Mouse (Mus musculus): ENCODE data around the gene Anxa7. TPM values are rescaled to one million over a fixed set of nuclear protein-coding genes. Genes with fewer than 3 reads are reported as not detected.

The Anxa7 gene
- polyA plus RNA-seq, 1 experiment from 2014 or later: 16.1 TPM

GRCm38 (mm10) chr14:20451765-20452331, 28.1 kb downstream of the Anxa7 start, which contains the start of gene Cfap70:
Gene Cfap70 (minus strand): TSS chr14:20452226.
- peak within 1 kb of the TSS; percentile 49 for H3K9ac ChIP-seq (ENCODE audit: low read depth, low read length)
- peak within 1 kb of the TSS; percentile 43 for H3K4me3 ChIP-seq (ENCODE audit: low read depth, low read length)
- H3K36me3 ChIP-seq (ENCODE audit: control insufficient read depth, insufficient read depth, low read length): no peaks in the 10 kb centered on the region; the same call in 1 of the 2 replicates
- WGBS: 2% methylated on average over 15 of the region's 15 CpGs
- H3K27me3 ChIP-seq (ENCODE audit: control insufficient read depth, insufficient read depth, low read depth, low read length): no peaks in the 10 kb centered on the region
- H3K9me3 ChIP-seq (replicated peaks; ENCODE audit: control insufficient read depth, low read length, poor library complexity, severe bottlenecking): no peaks in the 10 kb centered on the region
- peak within 1 kb of the TSS; percentile 66 for H3K27ac ChIP-seq (ENCODE audit: low read length)
- ATAC-seq: peak; percentile 87
- H3K4me2 ChIP-seq (ENCODE audit: low read length): peak within 1 kb of the TSS; percentile 76
- H3K4me1 ChIP-seq (ENCODE audit: control insufficient read depth, insufficient read depth, low read length): peaks cover 3% of the 10 kb centered on the region; the same call in 1 of the 2 replicates

GRCm38 (mm10) chr14:20451302-20451701, 28.6 kb downstream of the Anxa7 start:
- no peaks in the 10 kb centered on the region for H3K9me3 ChIP-seq (replicated peaks; ENCODE audit: control insufficient read depth, low read length, poor library complexity, severe bottlenecking)
- peaks cover 3% of the 10 kb centered on the region; the same call in 1 of the 2 replicates for H3K4me1 ChIP-seq (ENCODE audit: control insufficient read depth, insufficient read depth, low read length)
- 11% methylated on average over 2 of the region's 2 CpGs for WGBS
- ATAC-seq: 0 out of 2 replicates have a peak, but pooled peaks have one; percentile 50
- peak overlapping the region; percentile 76 for H3K4me2 ChIP-seq (ENCODE audit: low read length)
- peak overlapping the region; percentile 49 for H3K9ac ChIP-seq (ENCODE audit: low read depth, low read length)
- no peaks in the 10 kb centered on the region; the same call in 1 of the 2 replicates for H3K36me3 ChIP-seq (ENCODE audit: control insufficient read depth, insufficient read depth, low read length)
- H3K4me3 ChIP-seq (ENCODE audit: low read depth, low read length): peak overlapping the region; percentile 43
- no peaks in the 10 kb centered on the region for H3K27me3 ChIP-seq (ENCODE audit: control insufficient read depth, insufficient read depth, low read depth, low read length)
- peak overlapping the region; percentile 66; the same call in 1 of the 2 replicates for H3K27ac ChIP-seq (ENCODE audit: low read length)

GRCm38 (mm10) chr14:20447209-20447608, 32.7 kb downstream of the Anxa7 start:
- H3K27ac ChIP-seq (ENCODE audit: low read length): no peak overlapping the region
- no peaks in the 10 kb centered on the region for H3K9me3 ChIP-seq (replicated peaks; ENCODE audit: control insufficient read depth, low read length, poor library complexity, severe bottlenecking)
- no peak overlapping the region for H3K4me3 ChIP-seq (ENCODE audit: low read depth, low read length)
- 55% methylated on average over 12 of the region's 12 CpGs for WGBS
- no peak for ATAC-seq
- no peak overlapping the region for H3K9ac ChIP-seq (ENCODE audit: low read depth, low read length)
- H3K27me3 ChIP-seq (ENCODE audit: control insufficient read depth, insufficient read depth, low read depth, low read length): no peaks in the 10 kb centered on the region
- H3K4me2 ChIP-seq (ENCODE audit: low read length): no peak overlapping the region
- H3K36me3 ChIP-seq (ENCODE audit: control insufficient read depth, insufficient read depth, low read length): no peaks in the 10 kb centered on the region
- H3K4me1 ChIP-seq (ENCODE audit: control insufficient read depth, insufficient read depth, low read length): peaks cover 3% of the 10 kb centered on the region; the same call in 1 of the 2 replicates

- 39% methylated on average over 17 of the region's 17 CpGs for WGBS
- ATAC-seq: no peak
- Histone ChIP-seq H3K36me3 (ENCODE audit: control insufficient read depth, insufficient read depth, low read length) (no peaks in the 10 kb centered on the region), H3K9ac (ENCODE audit: low read depth, low read length) (no peak overlapping the region), H3K4me3 (ENCODE audit: low read depth, low read length) (no peak overlapping the region), H3K4me2 (ENCODE audit: low read length) (no peak overlapping the region), H3K27me3 (ENCODE audit: control insufficient read depth, insufficient read depth, low read depth, low read length) (no peaks in the 10 kb centered on the region), H3K27ac (ENCODE audit: low read length) (no peak overlapping the region), H3K4me1 (ENCODE audit: control insufficient read depth, insufficient read depth, low read length) (no peaks in the 10 kb centered on the region), H3K9me3 (replicated peaks; ENCODE audit: control insufficient read depth, low read length, poor library complexity, severe bottlenecking) (no peaks in the 10 kb centered on the region)
These were observed 37.7 kb downstream of the Anxa7 start for GRCm38 (mm10) chr14:20442252-20442651.

- H3K9me3 ChIP-seq (replicated peaks; ENCODE audit: control insufficient read depth, low read length, poor library complexity, severe bottlenecking): no peaks in the 10 kb centered on the region
- 80% methylated on average over 6 of the region's 6 CpGs for WGBS
- ATAC-seq: no peak
- H3K27me3 ChIP-seq (ENCODE audit: control insufficient read depth, insufficient read depth, low read depth, low read length): no peaks in the 10 kb centered on the region
- H3K4me3 ChIP-seq (ENCODE audit: low read depth, low read length): no peak overlapping the region
- H3K4me2 ChIP-seq (ENCODE audit: low read length): no peak overlapping the region
- no peaks in the 10 kb centered on the region for H3K4me1 ChIP-seq (ENCODE audit: control insufficient read depth, insufficient read depth, low read length)
- no peak overlapping the region for H3K27ac ChIP-seq (ENCODE audit: low read length)
- H3K36me3 ChIP-seq (ENCODE audit: control insufficient read depth, insufficient read depth, low read length): no peaks in the 10 kb centered on the region
- no peak overlapping the region for H3K9ac ChIP-seq (ENCODE audit: low read depth, low read length)
These were observed 43.0 kb downstream of the Anxa7 start for GRCm38 (mm10) chr14:20436976-20437375.

GRCm38 (mm10) chr14:20432420-20432819, 47.5 kb downstream of the Anxa7 start:
- Histone ChIP-seq H3K4me2 (ENCODE audit: low read length) (no peak overlapping the region), H3K9ac (ENCODE audit: low read depth, low read length) (no peak overlapping the region), H3K27me3 (ENCODE audit: control insufficient read depth, insufficient read depth, low read depth, low read length) (no peaks in the 10 kb centered on the region), H3K4me3 (ENCODE audit: low read depth, low read length) (no peak overlapping the region), H3K4me1 (ENCODE audit: control insufficient read depth, insufficient read depth, low read length) (no peaks in the 10 kb centered on the region), H3K36me3 (ENCODE audit: control insufficient read depth, insufficient read depth, low read length) (no peaks in the 10 kb centered on the region), H3K27ac (ENCODE audit: low read length) (no peak overlapping the region), H3K9me3 (replicated peaks; ENCODE audit: control insufficient read depth, low read length, poor library complexity, severe bottlenecking) (no peaks in the 10 kb centered on the region)
- no peak for ATAC-seq
- WGBS: 92% methylated on average over 4 of the region's 4 CpGs

- no peak for ATAC-seq
These were observed 48.2 kb downstream of the Anxa7 start for GRCm38 (mm10) chr14:20431726-20432125.

GRCm38 (mm10) chr14:20429833-20430232, 50.1 kb downstream of the Anxa7 start:
- Histone ChIP-seq H3K4me1 (ENCODE audit: control insufficient read depth, insufficient read depth, low read length) (no peaks in the 10 kb centered on the region), H3K9ac (ENCODE audit: low read depth, low read length) (no peak overlapping the region), H3K4me2 (ENCODE audit: low read length) (no peak overlapping the region), H3K4me3 (ENCODE audit: low read depth, low read length) (no peak overlapping the region), H3K27me3 (ENCODE audit: control insufficient read depth, insufficient read depth, low read depth, low read length) (no peaks in the 10 kb centered on the region), H3K36me3 (ENCODE audit: control insufficient read depth, insufficient read depth, low read length) (no peaks in the 10 kb centered on the region), H3K9me3 (replicated peaks; ENCODE audit: control insufficient read depth, low read length, poor library complexity, severe bottlenecking) (no peaks in the 10 kb centered on the region), H3K27ac (ENCODE audit: low read length) (no peak overlapping the region)
- no peak for ATAC-seq
- 70% methylated on average over 1 of the region's 1 CpGs for WGBS

More at GRCm38 (mm10) chr14:20431726-20432125, 48.2 kb downstream of the Anxa7 start:
- Histone ChIP-seq H3K9me3 (replicated peaks; ENCODE audit: control insufficient read depth, low read length, poor library complexity, severe bottlenecking) (no peaks in the 10 kb centered on the region), H3K9ac (ENCODE audit: low read depth, low read length) (no peak overlapping the region), H3K36me3 (ENCODE audit: control insufficient read depth, insufficient read depth, low read length) (no peaks in the 10 kb centered on the region), H3K4me3 (ENCODE audit: low read depth, low read length) (no peak overlapping the region), H3K4me2 (ENCODE audit: low read length) (no peak overlapping the region), H3K4me1 (ENCODE audit: control insufficient read depth, insufficient read depth, low read length) (no peaks in the 10 kb centered on the region), H3K27ac (ENCODE audit: low read length) (no peak overlapping the region), H3K27me3 (ENCODE audit: control insufficient read depth, insufficient read depth, low read depth, low read length) (no peaks in the 10 kb centered on the region)
- 85% methylated on average over 6 of the region's 6 CpGs for WGBS

- WGBS: 30% methylated on average over 1 of the region's 1 CpGs
- Histone ChIP-seq H3K4me1 (ENCODE audit: control insufficient read depth, insufficient read depth, low read length) (no peaks in the 10 kb centered on the region), H3K27me3 (ENCODE audit: control insufficient read depth, insufficient read depth, low read depth, low read length) (no peaks in the 10 kb centered on the region), H3K4me2 (ENCODE audit: low read length) (no peak overlapping the region), H3K4me3 (ENCODE audit: low read depth, low read length) (no peak overlapping the region), H3K9ac (ENCODE audit: low read depth, low read length) (no peak overlapping the region), H3K27ac (ENCODE audit: low read length) (no peak overlapping the region), H3K9me3 (replicated peaks; ENCODE audit: control insufficient read depth, low read length, poor library complexity, severe bottlenecking) (no peaks in the 10 kb centered on the region), H3K36me3 (ENCODE audit: control insufficient read depth, insufficient read depth, low read length) (no peaks in the 10 kb centered on the region)
- no peak for ATAC-seq
These were observed 51.3 kb downstream of the Anxa7 start for GRCm38 (mm10) chr14:20428593-20428992.
